Mouse (Mus musculus) kidney, adult 2 months (tissue): ENCODE measurements at regions not wholly inside any gene's neighbourhood (a gene's known extent, or its start where the extent isn't known, plus 50 kb on each side); places are given as distances from the start of the nearest gene placed in this dataset.

Experiments used
- CTCF ChIP-seq: fragments of 200-500 bp; conservative IDR thresholded peaks from 2 replicates; pipeline ENCODE4 v1.5.1; 2011; ENCODE audit warnings: low read depth, mild to moderate bottlenecking, control low read depth, low read length, moderate library complexity, mixed read lengths; ENCODE audit not compliant: insufficient read depth, insufficient read length
- POLR2A ChIP-seq: fragments of 200-500 bp; IDR thresholded peaks from one replicate; pipeline ENCODE4 v1.6.1; 2011; ENCODE audit warnings: low read depth, low read length, control low read depth

DNA sequence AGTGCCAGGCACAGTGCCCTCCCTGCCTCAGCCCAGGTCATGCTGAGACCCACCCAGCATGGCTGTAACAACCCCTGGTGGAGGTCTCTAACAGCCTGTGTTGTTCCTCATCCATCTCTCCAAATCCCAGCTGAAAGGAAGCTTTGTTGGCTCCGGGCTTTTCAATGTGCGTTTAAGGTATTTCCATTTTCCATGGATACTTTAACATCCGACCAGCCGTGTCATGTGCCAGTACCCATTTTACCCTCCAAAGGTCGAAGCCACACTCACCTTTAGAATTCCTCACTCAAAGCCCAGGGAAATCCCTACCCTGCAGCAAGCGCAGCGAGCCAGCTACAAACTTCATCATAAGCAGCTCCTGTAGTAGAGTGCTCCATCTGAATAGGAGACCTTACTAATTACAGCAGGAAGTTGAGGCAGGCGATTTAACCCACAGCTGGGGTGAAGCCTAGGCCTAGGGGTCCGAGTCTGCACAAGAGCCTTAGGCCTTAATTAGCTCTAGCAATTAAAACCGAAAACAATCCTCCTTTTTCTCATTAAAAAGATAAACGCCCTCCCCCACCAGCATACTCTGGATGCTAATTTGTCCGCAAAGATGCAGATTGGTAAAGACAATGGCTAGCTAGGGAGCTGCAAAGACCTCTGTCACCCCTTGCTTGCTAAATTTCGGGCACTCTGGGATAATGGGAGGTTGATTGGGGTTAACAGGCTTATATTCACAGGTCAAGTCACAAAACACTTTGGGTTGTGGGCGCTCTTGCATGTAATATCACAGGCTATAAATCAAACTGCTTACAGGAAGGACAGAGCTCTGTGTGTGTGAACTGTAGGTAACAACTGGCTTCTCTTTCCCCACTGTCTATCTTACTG lies 171.2 kb downstream of the Pmp22 start:
- TF ChIP-seq POLR2A (no peak), CTCF (no peak)
